Mouse (Mus musculus): ENCODE results near the gene Mycs.

Gene Mycs

GRCm38 (mm10) chrX:5469165-5469564 lies at the start of gene Mycs:
Mycs (minus strand) TSS chrX:5469265.
- no peak for DNase-seq

DNA sequence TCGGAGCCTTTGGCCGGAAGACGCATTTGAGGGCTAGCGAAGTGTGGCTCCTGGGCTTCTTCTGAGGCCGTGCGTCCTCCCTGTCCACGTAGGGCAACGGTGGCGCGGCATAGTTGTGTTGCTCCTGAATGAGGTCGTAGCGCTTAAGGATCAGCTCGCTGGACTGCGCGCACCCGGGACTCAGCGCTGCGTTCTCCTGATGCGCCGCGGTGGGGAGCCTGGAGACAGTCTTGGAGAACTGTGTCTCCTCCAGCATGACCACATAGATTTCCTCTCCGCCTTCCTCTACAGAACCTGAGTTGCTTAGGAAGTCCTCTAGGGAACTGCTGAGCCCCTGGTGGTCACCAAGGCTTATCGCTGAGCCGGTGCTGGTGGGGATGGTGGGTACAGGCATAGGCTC lies 1.0 kb downstream of the Mycs start:
- no peak for DNase-seq

All from lung, adult 18-20 months (tissue).